Mouse (Mus musculus) cerebellum, adult 2 months (tissue): ENCODE measurements around the gene Hdac9.

Experiments
- CTCF ChIP-seq: fragments of 200-500 bp; IDR thresholded peaks from 2 replicates; pipeline ENCODE4 v1.5.1; 2011; ENCODE audit warnings: low read depth, mild to moderate bottlenecking, control low read depth, low read length, moderate library complexity, borderline replicate concordance; ENCODE audit not compliant: insufficient read depth
- POLR2A ChIP-seq: fragments of 200-500 bp; IDR thresholded peaks from 2 replicates; pipeline ENCODE4 v1.6.1; 2011; ENCODE audit warnings: low read length, control low read depth, borderline replicate concordance; ENCODE audit not compliant: insufficient read depth

GRCm38 (mm10) chr12:34619101-34619500 lies 297.8 kb downstream of the Hdac9 start:
- no peak for TF ChIP-seq POLR2A
- TF ChIP-seq CTCF: no peak
